Mouse (Mus musculus) embryonic fibroblast, embryonic 13.5 days (primary cell): ENCODE data around the gene Dnm2. TPM values are rescaled to one million over a fixed set of nuclear protein-coding genes. Genes with fewer than 3 reads are reported as not detected.
"Not testable (repeated sequence)": the region's sequence is repeated elsewhere in the genome, so short reads cannot be mapped to it uniquely, and the experiment has no call there.

ENCODE experiments used
- H3K27ac ChIP-seq: 2 replicates; pipeline ENCODE4 v1.5.1; 2012; ENCODE audit warnings: low read length, control low read depth, inconsistent platforms; ENCODE audit not compliant: insufficient read depth
- H3K4me1 ChIP-seq: 2 replicates; pipeline ENCODE4 v1.6.1; 2011; ENCODE audit warnings: low read length; ENCODE audit not compliant: control insufficient read depth, insufficient read depth
- H3K4me3 ChIP-seq: 2 replicates; pipeline ENCODE4 v1.5.1; 2011; ENCODE audit warnings: mild to moderate bottlenecking, control low read depth, low read length; ENCODE audit not compliant: insufficient read depth
- CTCF ChIP-seq: IDR thresholded peaks from 2 replicates; pipeline ENCODE4 v1.5.1; 2011; ENCODE audit warnings: mild to moderate bottlenecking, control low read depth, low read length, moderate library complexity, borderline replicate concordance; ENCODE audit not compliant: insufficient read depth
- POLR2A ChIP-seq: IDR thresholded peaks from 2 replicates; pipeline ENCODE4 v1.6.1; 2011; ENCODE audit warnings: low read depth, mild to moderate bottlenecking, control low read depth, low read length, moderate library complexity
- polyA plus RNA-seq: library from polyadenylated mRNA; stranded (reverse); fragments of >200 nt; gene quantifications from 2 replicates; pipeline ENCODE4 v1.2.4, GENCODE M21; 2011; ENCODE audit warnings: low read depth; ENCODE audit not compliant: missing spikeins, insufficient read length

Dnm2 gene
- polyA plus RNA-seq, 1 experiment, result 77.2 TPM

DNA sequence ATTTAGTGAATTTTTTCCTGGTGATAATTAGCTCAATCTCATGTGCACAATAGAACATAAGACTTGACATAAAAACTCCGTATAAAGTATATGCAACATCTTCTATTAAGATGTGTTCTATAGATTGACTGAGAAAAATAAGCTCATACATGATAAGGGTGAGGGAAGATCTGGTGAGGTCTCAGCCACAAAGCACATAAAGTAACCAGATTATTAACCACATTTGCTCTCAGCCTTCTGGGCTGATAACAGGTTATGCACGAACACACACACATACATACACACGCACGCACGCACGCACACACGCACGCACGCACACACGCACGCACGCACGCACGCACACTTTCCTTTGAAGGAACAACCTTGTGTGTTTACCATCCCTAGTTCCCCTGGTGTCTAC, 111.8 kb downstream of the Dnm2 start:
- Histone ChIP-seq H3K27ac (no peak overlapping the region), H3K4me1 (no peaks in the 10 kb centered on the region), H3K4me3 (no peak overlapping the region)
- TF ChIP-seq POLR2A, result no peak
- no peak for TF ChIP-seq CTCF

DNA sequence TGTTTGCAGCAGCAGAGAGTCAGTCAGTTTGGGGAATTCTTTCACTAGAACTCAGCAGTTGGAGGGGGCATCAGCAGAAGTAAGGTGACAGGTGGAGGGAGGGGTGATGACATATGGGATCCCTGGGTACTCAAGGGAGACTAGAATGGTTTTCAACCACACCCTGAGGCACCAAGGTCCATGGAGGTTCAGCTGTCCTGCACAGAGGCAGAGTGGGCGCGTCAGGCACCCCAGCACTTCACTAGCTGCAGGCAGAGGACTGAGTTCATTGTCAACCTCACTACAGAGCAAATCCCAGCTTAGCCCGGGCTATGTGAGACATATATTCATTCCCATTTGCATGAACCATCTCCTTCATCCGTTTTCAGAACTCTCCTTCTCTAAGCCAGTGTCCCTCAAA, 112.3 kb downstream of the Dnm2 start:
- Histone ChIP-seq H3K4me1 (no peaks in the 10 kb centered on the region), H3K4me3 (no peak overlapping the region), H3K27ac (no peak overlapping the region)
- TF ChIP-seq CTCF (no peak), POLR2A (no peak)

DNA sequence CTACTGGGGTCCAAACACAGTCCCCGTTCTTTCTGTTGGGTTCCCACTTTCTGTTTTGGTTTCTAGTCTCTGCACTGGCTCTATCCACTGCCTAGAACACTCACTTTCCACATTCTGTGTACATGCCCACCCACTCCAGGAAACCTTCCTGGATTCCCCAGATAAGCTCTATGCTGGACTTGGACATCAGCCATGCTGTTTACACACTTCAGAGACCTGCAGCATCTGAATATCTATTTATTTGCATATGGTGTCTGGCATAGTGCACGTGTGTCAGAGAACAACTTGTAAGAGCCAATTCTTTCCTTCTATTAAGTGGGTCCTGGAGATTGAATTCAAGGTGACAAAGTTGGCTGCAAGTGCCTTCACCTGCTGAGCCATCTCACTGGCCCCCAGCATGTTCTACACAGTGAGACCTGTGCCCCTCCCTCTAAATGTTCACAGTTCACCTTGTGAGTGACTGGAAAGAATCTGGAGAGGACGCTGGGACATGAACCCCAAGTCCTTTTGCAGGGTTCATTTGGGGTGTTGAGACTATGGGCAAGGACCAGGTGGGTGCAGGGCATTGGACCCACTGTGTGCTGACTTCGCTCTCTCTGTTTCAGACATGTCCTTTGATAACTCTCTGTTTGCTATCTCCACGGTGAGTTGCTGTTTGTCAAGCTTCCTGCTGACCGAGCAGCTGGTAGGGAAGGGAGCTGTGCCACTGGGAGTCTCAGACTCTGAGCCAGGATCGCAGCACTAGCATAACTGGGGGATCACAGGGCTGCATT, 115.5 kb downstream of the Dnm2 start:
- Histone ChIP-seq H3K27ac (no peak overlapping the region), H3K4me1 (no peaks in the 10 kb centered on the region), H3K4me3 (no peak overlapping the region)
- no peak for TF ChIP-seq POLR2A
- no peak for TF ChIP-seq CTCF

DNA sequence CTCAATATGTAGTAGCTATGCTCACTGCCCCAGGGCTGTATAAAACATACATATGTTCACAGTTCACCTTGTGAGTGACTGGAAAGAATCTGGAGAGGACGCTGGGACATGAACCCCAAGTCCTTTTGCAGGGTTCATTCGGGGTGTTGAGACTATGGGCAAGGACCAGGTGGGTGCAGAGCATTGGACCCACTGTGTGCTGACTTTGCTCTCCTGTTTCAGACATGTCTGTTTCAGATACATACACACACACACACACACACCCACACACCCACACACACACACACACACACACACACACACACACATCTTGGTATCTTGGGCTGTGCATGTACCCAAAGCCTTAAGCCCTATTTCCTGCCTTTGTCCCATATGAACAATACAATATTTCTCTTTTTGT, 117.3 kb downstream of the Dnm2 start:
- not testable (repeated sequence) for H3K4me1 ChIP-seq, H3K27ac ChIP-seq, H3K4me3 ChIP-seq

DNA sequence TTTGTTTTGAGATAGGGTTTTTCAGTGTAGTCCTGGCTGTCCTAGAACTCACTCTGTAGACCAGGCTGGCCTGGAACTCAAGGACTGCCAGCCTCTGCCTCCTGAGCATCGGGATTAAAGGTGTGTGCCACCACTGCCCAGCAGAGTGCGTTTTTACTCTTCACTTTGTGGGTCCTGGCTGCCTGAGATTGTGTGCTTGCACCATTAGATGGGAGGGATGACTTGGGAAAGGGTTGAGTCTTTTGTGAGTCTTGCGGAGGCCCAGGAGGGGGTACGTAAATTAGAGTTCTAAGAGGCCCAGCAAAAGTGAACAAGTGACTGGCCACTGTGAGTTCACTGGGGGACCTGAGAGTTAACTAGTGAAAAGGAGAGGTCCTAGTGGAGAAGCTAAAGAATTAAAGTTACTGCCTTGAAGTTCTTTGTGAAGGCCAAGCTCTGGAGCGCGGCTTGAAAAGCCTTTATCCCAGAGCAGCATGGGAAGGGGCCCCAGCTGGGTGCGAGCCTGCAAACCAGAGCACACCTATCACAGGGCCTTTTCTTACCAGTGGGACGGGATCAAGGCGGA, 120.7 kb downstream of the Dnm2 start:
- H3K4me3 ChIP-seq, result peak overlapping the region; percentile 58
- TF ChIP-seq POLR2A (no peak), CTCF (no peak)
- H3K27ac ChIP-seq, result peak overlapping the region; percentile 12; the same call in 1 of the 2 replicates
- peaks cover 3% of the 10 kb centered on the region; the same call in 1 of the 2 replicates for H3K4me1 ChIP-seq

DNA sequence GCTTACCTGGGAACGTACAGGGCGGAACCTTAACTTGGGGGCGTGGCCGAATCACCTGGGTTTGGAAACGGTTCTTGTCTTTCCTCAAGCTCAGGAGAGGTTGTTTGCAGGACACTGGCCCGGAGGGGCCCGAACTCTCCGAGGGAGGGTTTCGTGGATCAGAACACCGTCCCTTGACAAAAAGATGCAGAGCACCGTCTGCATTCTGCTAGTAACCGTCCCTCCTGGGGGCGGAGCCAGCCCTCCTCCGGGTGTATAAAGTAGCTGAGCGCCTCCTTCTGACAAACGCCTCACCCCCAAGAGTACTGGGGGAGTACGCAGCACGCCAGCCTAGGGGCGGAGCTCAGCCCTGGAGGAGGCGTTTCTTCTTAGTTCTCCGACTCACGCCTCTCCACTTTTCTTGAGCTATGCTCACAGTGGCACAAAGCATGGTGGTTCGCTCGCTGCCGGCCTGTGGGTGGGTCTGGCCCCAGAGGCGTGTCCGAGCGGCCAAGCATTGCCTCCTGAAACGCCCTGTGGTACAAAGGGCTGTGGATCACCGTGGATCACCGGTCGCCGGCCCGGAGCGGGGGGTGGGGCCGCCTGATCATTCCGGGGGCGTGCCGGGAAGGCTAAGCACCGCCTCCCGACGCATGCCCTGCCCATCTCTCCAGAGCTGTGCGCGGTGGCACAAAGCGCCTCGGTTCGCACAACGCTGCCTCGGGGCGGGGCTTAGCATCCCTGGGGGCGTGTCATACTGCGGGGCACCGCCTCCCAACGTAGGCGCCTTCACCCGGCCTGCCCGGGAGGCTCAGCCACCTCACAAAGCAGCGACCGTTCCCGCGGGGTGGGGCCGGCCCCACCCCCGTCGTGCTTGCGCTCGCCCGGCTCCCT, 121.4 kb downstream of the Dnm2 start:
- H3K27ac ChIP-seq, result peak overlapping the region; percentile 64
- H3K4me3 ChIP-seq, result peak overlapping the region; percentile 58
- TF ChIP-seq CTCF (0 out of 2 replicates have a peak, but pooled peaks have one; percentile 28), POLR2A (peak; percentile 81)
- H3K4me1 ChIP-seq, result peaks cover 3% of the 10 kb centered on the region; the same call in 1 of the 2 replicates

DNA sequence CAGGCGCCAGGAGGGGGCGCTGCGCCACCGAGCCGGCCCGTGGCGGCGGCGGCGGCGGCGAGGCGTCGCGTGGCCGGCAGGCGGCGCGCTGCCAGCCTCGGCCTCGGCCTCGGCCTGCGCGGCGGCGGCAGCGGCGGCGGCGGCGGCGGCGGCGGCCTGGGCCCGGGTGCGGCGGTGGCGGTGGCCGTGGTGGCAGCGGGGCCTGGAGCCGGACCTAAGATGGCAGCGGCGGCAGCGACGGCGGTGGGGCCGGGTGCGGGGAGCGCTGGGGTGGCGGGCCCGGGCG, 122.0 kb downstream of the Dnm2 start, which contains the start of gene Carm1:
Gene Carm1, plus strand, starts transcription at position 106 of the 286 bp plus-strand sequence.
- TF ChIP-seq POLR2A (no peak), CTCF (no peak)
- peaks cover 3% of the 10 kb centered on the region; the same call in 1 of the 2 replicates for H3K4me1 ChIP-seq
- peak within 1 kb of the TSS; percentile 86 for H3K27ac ChIP-seq
- H3K4me3 ChIP-seq, result peak within 1 kb of the TSS; percentile 63

DNA sequence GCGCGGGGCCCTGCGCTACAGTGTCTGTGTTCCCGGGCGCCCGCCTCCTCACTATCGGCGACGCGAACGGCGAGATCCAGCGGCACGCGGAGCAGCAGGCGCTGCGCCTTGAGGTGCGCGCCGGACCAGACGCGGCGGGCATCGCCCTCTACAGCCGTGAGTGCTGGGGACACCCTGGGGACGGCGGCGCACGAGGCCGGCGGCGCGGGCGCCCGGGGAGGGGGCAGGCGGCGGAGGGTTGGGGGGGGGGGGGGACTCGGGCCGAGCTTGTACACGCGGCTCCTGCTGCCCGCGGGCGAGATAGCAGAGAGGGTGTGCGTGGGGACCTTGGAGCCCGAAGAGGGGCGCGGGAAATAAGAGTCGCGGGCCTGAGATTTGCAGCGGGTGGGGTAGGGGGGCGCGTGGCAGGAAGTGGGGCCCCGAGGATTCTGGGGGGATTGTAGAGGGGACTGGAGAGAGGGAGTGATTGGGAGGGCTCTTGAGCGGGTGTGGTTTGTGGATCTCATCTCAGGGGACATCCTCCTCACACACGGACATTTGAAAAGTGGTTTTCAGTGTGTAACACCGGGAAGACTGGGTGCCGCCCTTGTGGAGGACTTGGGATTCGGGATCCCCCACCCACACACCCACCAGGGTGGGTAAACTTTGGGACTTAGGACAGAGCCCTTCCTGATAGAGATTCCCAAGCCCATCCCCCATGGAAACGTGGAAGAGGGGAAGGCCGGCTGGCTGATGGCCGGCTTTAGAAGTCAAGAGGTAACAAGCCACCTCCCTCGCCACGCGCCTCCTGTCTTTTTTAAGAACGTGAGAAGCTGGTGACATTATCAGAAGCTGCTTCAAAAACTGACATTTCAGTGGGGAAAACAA, 122.6 kb downstream of the Dnm2 start:
- no peak for TF ChIP-seq CTCF
- peak; percentile 54 for TF ChIP-seq POLR2A
- H3K4me3 ChIP-seq, result peak overlapping the region; percentile 63
- H3K27ac ChIP-seq, result peak overlapping the region; percentile 86
- peaks cover 3% of the 10 kb centered on the region; the same call in 1 of the 2 replicates for H3K4me1 ChIP-seq

DNA sequence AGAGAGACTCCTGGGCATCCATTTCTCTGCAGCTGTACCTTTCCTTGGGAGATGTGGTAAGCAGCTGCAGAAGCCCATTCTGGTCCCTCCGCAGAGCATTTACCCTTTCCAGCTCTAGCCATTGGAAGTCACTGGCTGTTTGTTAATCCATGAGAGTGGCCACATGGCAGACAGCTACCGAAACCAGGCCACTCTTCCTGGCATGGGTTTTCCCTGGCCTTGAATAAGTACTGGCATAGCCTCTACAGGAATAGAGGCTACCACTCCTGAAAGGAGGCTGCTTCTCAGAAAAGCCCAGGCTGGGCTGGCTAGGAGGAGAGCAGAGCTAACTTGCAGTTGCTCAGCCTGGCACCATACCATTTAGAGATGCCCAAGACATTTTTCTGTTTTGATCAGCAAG, 126.3 kb downstream of the Dnm2 start:
- no peak overlapping the region for H3K4me3 ChIP-seq
- H3K27ac ChIP-seq, result no peak overlapping the region
- TF ChIP-seq CTCF, result no peak
- no peak for TF ChIP-seq POLR2A
- H3K4me1 ChIP-seq, result peaks cover 7% of the 10 kb centered on the region; the same call in 1 of the 2 replicates
